Mouse (Mus musculus): ENCODE results near the gene Ghdc. TPM values are rescaled to one million over a fixed set of nuclear protein-coding genes. Genes with fewer than 3 reads are reported as not detected.

Ghdc gene
- 1 to 10 TPM; 6.6 to 9.2 (median 8.0) TPM for total RNA-seq (2022)

- peak in 1 of 2 experiments; percentile 67 for DNase-seq (ENCODE audit: low spot score in 2 of 2)
Measured at GRCm38 (mm10) chr11:100770646-100771408, at the start of gene Ghdc. Gene Ghdc (minus strand): TSS chr11:100770957.

GRCm38 (mm10) chr11:100820047-100820446 lies 49.3 kb upstream of the Ghdc start:
- no peak for DNase-seq (ENCODE audit: low spot score in 2 of 2)

GRCm38 (mm10) chr11:100819626-100820025 lies 48.9 kb upstream of the Ghdc start:
- no peak for DNase-seq (ENCODE audit: low spot score in 2 of 2)

- DNase-seq (ENCODE audit: low spot score in 2 of 2): no peak
Measured at GRCm38 (mm10) chr11:100819048-100819447, 48.3 kb upstream of the Ghdc start.

- DNase-seq (ENCODE audit: low spot score in 2 of 2): no peak
Measured at GRCm38 (mm10) chr11:100818359-100819012, 47.7 kb upstream of the Ghdc start.

- DNase-seq (ENCODE audit: low spot score in 2 of 2): no peak
Measured at GRCm38 (mm10) chr11:100817311-100817710, 46.6 kb upstream of the Ghdc start.

GRCm38 (mm10) chr11:100816801-100817200 lies 46.0 kb upstream of the Ghdc start:
- DNase-seq (ENCODE audit: low spot score in 2 of 2): no peak

GRCm38 (mm10) chr11:100816342-100816741 lies 45.6 kb upstream of the Ghdc start:
- no peak for DNase-seq (ENCODE audit: low spot score in 2 of 2)

- DNase-seq (ENCODE audit: low spot score in 2 of 2): no peak
Measured at GRCm38 (mm10) chr11:100814498-100814897, 43.7 kb upstream of the Ghdc start.

GRCm38 (mm10) chr11:100811132-100811531 lies 40.4 kb upstream of the Ghdc start:
- no peak for DNase-seq (ENCODE audit: low spot score in 2 of 2)

GRCm38 (mm10) chr11:100810516-100810915 lies 39.8 kb upstream of the Ghdc start:
- DNase-seq (ENCODE audit: low spot score in 2 of 2): no peak

GRCm38 (mm10) chr11:100806380-100807305 lies 35.9 kb upstream of the Ghdc start:
- no peak for DNase-seq (ENCODE audit: low spot score in 2 of 2)

- DNase-seq (ENCODE audit: low spot score in 2 of 2): no peak
Measured at GRCm38 (mm10) chr11:100805535-100805934, 34.8 kb upstream of the Ghdc start.

- no peak for DNase-seq (ENCODE audit: low spot score in 2 of 2)
Measured at GRCm38 (mm10) chr11:100804409-100804808, 33.7 kb upstream of the Ghdc start.

GRCm38 (mm10) chr11:100799426-100799825 lies 28.7 kb upstream of the Ghdc start:
- DNase-seq (ENCODE audit: low spot score in 2 of 2): no peak

- no peak for DNase-seq (ENCODE audit: low spot score in 2 of 2)
Measured at GRCm38 (mm10) chr11:100796585-100796984, 25.8 kb upstream of the Ghdc start.

GRCm38 (mm10) chr11:100795386-100795785 lies 24.6 kb upstream of the Ghdc start:
- no peak for DNase-seq (ENCODE audit: low spot score in 2 of 2)

- no peak for DNase-seq (ENCODE audit: low spot score in 2 of 2)
Measured at GRCm38 (mm10) chr11:100791457-100792049, 20.8 kb upstream of the Ghdc start.

GRCm38 (mm10) chr11:100790644-100791043 lies 19.9 kb upstream of the Ghdc start:
- DNase-seq (ENCODE audit: low spot score in 2 of 2): peak in 1 of 2 experiments; percentile 41

- DNase-seq (ENCODE audit: low spot score in 2 of 2): no peak
Measured at GRCm38 (mm10) chr11:100789702-100790101, 18.9 kb upstream of the Ghdc start.

GRCm38 (mm10) chr11:100785774-100786173 lies 15.0 kb upstream of the Ghdc start:
- no peak for DNase-seq (ENCODE audit: low spot score in 2 of 2)
